ENCODE assay signal across 8 mouse cellular contexts in genomic region chr2:75682978-75683709, GRCm38 (mm10). TPM values are rescaled to one million over a fixed set of nuclear protein-coding genes. Genes with fewer than 3 reads are reported as not detected.
A peak's percentile ranks its signal among the peaks of the same experiment; 100 is the strongest.
DNase-seq lines count a peak whose midpoint lies in the region; ATAC-seq and TF ChIP-seq lines count a peak whose summit lies in the region.

No protein-coding gene starts in this region.

- peak; percentile 34 for DNase-seq in urinary bladder, postnatal 14 days (ENCODE audit: low spot score)
- DNase-seq in urinary bladder, postnatal 4 days (ENCODE audit: low spot score in 2 of 2) = no peak
- no peak for DNase-seq in hindbrain, embryonic 14.5 days (ENCODE audit: low spot score)
- DNase-seq in liver = peak; percentile 44
- DNase-seq in left cerebral cortex, adult 18-20 months (ENCODE audit: low spot score in 2 of 2) = no peak
- DNase-seq in right cerebral cortex, postnatal 4 days = no peak

- H3K36me3 ChIP-seq in hindbrain, embryonic 14.5 days (replicated peaks; ENCODE audit: control insufficient read depth, insufficient read depth) = no peaks in the 10 kb centered on the region

- H3K4me1 ChIP-seq in embryonic fibroblast, embryonic 13.5 days (ENCODE audit: control insufficient read depth, insufficient read depth, low read length) = peaks cover 20% of the 10 kb centered on the region
- H3K4me1 ChIP-seq in hindbrain, embryonic 14.5 days (replicated peaks; ENCODE audit: control insufficient read depth, insufficient read depth, low read length) = no peaks in the 10 kb centered on the region

- no peak for ATAC-seq in hindbrain, embryonic 14.5 days (ENCODE audit: low FRiP score)
- ATAC-seq in neutrophil, adult 5-6 weeks (ENCODE audit: extremely low read depth, insufficient number of reproducible peaks, low FRiP score, poor library complexity, severe bottlenecking) = peak; percentile 86

- no peak overlapping the region for H3K9ac ChIP-seq in hindbrain, embryonic 14.5 days

- TF ChIP-seq POLR2A in embryonic fibroblast, embryonic 13.5 days (IDR thresholded peaks at IDR 0.05; ENCODE audit: low read depth, low read length) = no peak

- no peak for TF ChIP-seq CTCF in embryonic fibroblast, embryonic 13.5 days (IDR thresholded peaks at IDR 0.05; ENCODE audit: borderline replicate concordance, insufficient read depth, low read length)

- no peaks in the 10 kb centered on the region for H3K9me3 ChIP-seq in hindbrain, embryonic 14.5 days (ENCODE audit: control insufficient read depth, low read length)

- H3K4me3 ChIP-seq in embryonic fibroblast, embryonic 13.5 days (ENCODE audit: insufficient read depth, low read length) = no peak overlapping the region
- no peak overlapping the region for H3K4me3 ChIP-seq in hindbrain, embryonic 14.5 days (replicated peaks; ENCODE audit: low read length)

- no peaks in the 10 kb centered on the region for H3K27me3 ChIP-seq in hindbrain, embryonic 14.5 days (ENCODE audit: control insufficient read depth, insufficient read depth, low read length)

- no peak overlapping the region for H3K4me2 ChIP-seq in hindbrain, embryonic 14.5 days (replicated peaks)

- WGBS in hindbrain, embryonic 14.5 days = 73% methylated on average over 15 of the region's 15 CpGs

- H3K27ac ChIP-seq in embryonic fibroblast, embryonic 13.5 days (ENCODE audit: insufficient read depth, low read length) = peak overlapping the region; percentile 48
- 0 out of 2 replicates have a peak overlapping the region, but pooled peaks have one; percentile 0 for H3K27ac ChIP-seq in hindbrain, embryonic 14.5 days

RNA-seq across cellular contexts. Expression of gene Nfe2l2, which starts 21.3 kb away (rescaled TPM):
- 130 and 137 TPM in 2 replicates for polyA plus RNA-seq in embryonic fibroblast, embryonic 13.5 days (2011; ENCODE audit: insufficient read length, low read depth, missing spikeins)
- 11.2 and 14.5 TPM in 2 replicates for polyA plus RNA-seq in hindbrain, embryonic 14.5 days (2014; fragmentation: Nextera tagmentation; extraction: Ambion mirVana)
- 138 and 142 TPM in 2 replicates for total RNA-seq in neutrophil, adult 5-6 weeks (2017)
- total RNA-seq in left cerebral cortex, adult 18-20 months (2021) = 10 to 100 TPM; 14.7 TPM

RNA-seq across cellular contexts. Expression of gene Hnrnpa3, which starts 24.1 kb away (rescaled TPM):
- 192 and 279 TPM in 2 replicates for polyA plus RNA-seq in embryonic fibroblast, embryonic 13.5 days (2011; ENCODE audit: insufficient read length, low read depth, missing spikeins)
- 135 and 140 TPM in 2 replicates for polyA plus RNA-seq in hindbrain, embryonic 14.5 days (2014; fragmentation: Nextera tagmentation; extraction: Ambion mirVana)
- 190 and 208 TPM in 2 replicates for total RNA-seq in neutrophil, adult 5-6 weeks (2017)
- total RNA-seq in left cerebral cortex, adult 18-20 months (2021) = 100 to 1,000 TPM; 268 to 300 TPM

Comparison
In these comparisons a context has a peak if more than half of its experiments do, and no peak if none do; other contexts are left out.
1. DNase-seq: peak in urinary bladder, postnatal 14 days (single experiment) and liver (single experiment); none in urinary bladder, postnatal 4 days (0 of 2), hindbrain, embryonic 14.5 days (single experiment), left cerebral cortex, adult 18-20 months (0 of 2) and right cerebral cortex, postnatal 4 days (single experiment).